ENCODE assay signal across 9 mouse cellular contexts in the genomic region with DNA sequence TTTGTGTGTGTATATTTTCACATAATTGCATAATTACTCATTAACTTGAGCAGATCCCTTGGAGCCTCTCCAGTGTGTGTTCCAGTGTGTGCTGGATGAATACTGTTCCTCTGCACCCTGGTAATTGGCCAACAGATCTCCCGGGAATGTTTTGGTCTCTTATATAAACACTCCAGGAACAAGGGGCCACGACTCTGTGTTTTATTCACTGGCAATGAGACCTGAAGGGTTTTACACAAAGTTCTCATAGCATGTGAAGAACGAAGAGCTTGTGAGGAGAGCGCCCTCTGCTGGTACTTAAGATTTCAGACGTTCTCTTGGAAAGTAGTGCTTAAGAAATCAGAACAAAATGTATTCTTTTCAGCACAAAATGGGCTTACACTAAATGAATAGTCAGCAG.
DNase-seq lines count a peak whose midpoint lies in the region; ATAC-seq and TF ChIP-seq lines count a peak whose summit lies in the region.
"Had no signal": no experiment of that assay in that cellular context is flagged by ENCODE, and none has a peak within 500 bp of the region (broad histone marks: within the 10 kb centered on the region; RNA-seq: fewer than 3 reads in every experiment).

No protein-coding gene starts in this region.

- intact Hi-C loops in left cerebral cortex, postnatal 14 days (cut with DNase I) = loop anchor here (1.0 to 10.0 kb wide), 2 partner anchors 130 to 262 kb away; no protein-coding TSS in a partner anchor

- peak; percentile 96 for DNase-seq in heart, adult 11 months
- peak; percentile 61 for DNase-seq in cerebellum, adult 8-10 months
- peak; percentile 22 to 73 for DNase-seq in frontal cortex, postnatal 14 days (ENCODE audit: low spot score in 2 of 2)
- peak; percentile 88 to 89 for DNase-seq in left cerebral cortex, postnatal 14 days (ENCODE audit: low spot score in 2 of 2)
- peak; percentile 42 to 82 for DNase-seq in spleen, postnatal 10 days (ENCODE audit: low spot score in 2 of 2)

- H3K9ac ChIP-seq in heart, embryonic 11.5 days (ENCODE audit: low read depth, low read length) = no peak overlapping the region
- no peak overlapping the region for H3K9ac ChIP-seq in intestine, postnatal 0 days (ENCODE audit: low read depth, low read length)
- no peak overlapping the region for H3K9ac ChIP-seq in midbrain, embryonic 13.5 days (replicated peaks)

- no peak overlapping the region for H3K27ac ChIP-seq in heart, embryonic 11.5 days (ENCODE audit: low read depth, low read length)
- no peak overlapping the region for H3K27ac ChIP-seq in intestine, postnatal 0 days (ENCODE audit: low read depth, low read length)
- H3K27ac ChIP-seq in midbrain, embryonic 13.5 days = no peak overlapping the region
- H3K27ac ChIP-seq: macrophage had no signal

- H3K4me1 ChIP-seq in heart, embryonic 11.5 days (ENCODE audit: control insufficient read depth, insufficient read depth, low read length) = no peaks in the 10 kb centered on the region
- no peaks in the 10 kb centered on the region for H3K4me1 ChIP-seq in intestine, postnatal 0 days (replicated peaks; ENCODE audit: control insufficient read depth, insufficient read depth, low read length)
- H3K4me1 ChIP-seq in midbrain, embryonic 13.5 days (replicated peaks) = peaks cover 8% of the 10 kb centered on the region; the same call in 1 of the 2 replicates

- 6% methylated on average over 5 of the region's 5 CpGs for WGBS in heart, embryonic 11.5 days (ENCODE audit: insufficient replicate concordance)
- WGBS in intestine, postnatal 0 days = 3% methylated on average over 5 of the region's 5 CpGs
- 3% methylated on average over 5 of the region's 5 CpGs for WGBS in midbrain, embryonic 13.5 days

- peak; percentile 92 for TF ChIP-seq CTCF in intestine, postnatal 0 days (IDR thresholded peaks at IDR 0.05; ENCODE audit: low read depth)

- no peaks in the 10 kb centered on the region for H3K9me3 ChIP-seq in heart, embryonic 11.5 days (replicated peaks; ENCODE audit: control insufficient read depth, low read length)
- H3K9me3 ChIP-seq in intestine, postnatal 0 days (ENCODE audit: control insufficient read depth) = no peaks in the 10 kb centered on the region
- no peaks in the 10 kb centered on the region for H3K9me3 ChIP-seq in midbrain, embryonic 13.5 days

- H3K4me2 ChIP-seq in heart, embryonic 11.5 days = no peak overlapping the region
- no peak overlapping the region for H3K4me2 ChIP-seq in intestine, postnatal 0 days (replicated peaks; ENCODE audit: low read depth)
- no peak overlapping the region for H3K4me2 ChIP-seq in midbrain, embryonic 13.5 days (replicated peaks)

- no peak for ATAC-seq in heart, embryonic 11.5 days (replicated peaks; ENCODE audit: insufficient number of reproducible peaks, low FRiP score, low TSS enrichment)
- peak; percentile 43; the same call in 1 of the 2 replicates for ATAC-seq in intestine, postnatal 0 days
- ATAC-seq in midbrain, embryonic 13.5 days = peak; percentile 55; the same call in 1 of the 2 replicates

- no peaks in the 10 kb centered on the region for H3K36me3 ChIP-seq in heart, embryonic 11.5 days (ENCODE audit: control insufficient read depth, insufficient read depth, low read length)
- no peaks in the 10 kb centered on the region for H3K36me3 ChIP-seq in intestine, postnatal 0 days (ENCODE audit: control insufficient read depth, insufficient read depth)
- no peaks in the 10 kb centered on the region for H3K36me3 ChIP-seq in midbrain, embryonic 13.5 days

- no peaks in the 10 kb centered on the region for H3K27me3 ChIP-seq in heart, embryonic 11.5 days (ENCODE audit: control insufficient read depth, insufficient read depth, low read length)
- H3K27me3 ChIP-seq in intestine, postnatal 0 days (replicated peaks; ENCODE audit: control insufficient read depth, insufficient read depth, low read length) = no peaks in the 10 kb centered on the region
- no peaks in the 10 kb centered on the region for H3K27me3 ChIP-seq in midbrain, embryonic 13.5 days

- H3K4me3 ChIP-seq in heart, embryonic 11.5 days (ENCODE audit: low read depth, low read length) = no peak overlapping the region
- no peak overlapping the region for H3K4me3 ChIP-seq in intestine, postnatal 0 days (ENCODE audit: low read depth, low read length)
- H3K4me3 ChIP-seq in midbrain, embryonic 13.5 days (replicated peaks) = no peak overlapping the region
